Mouse (Mus musculus) forebrain, embryonic 12.5 days (tissue): ENCODE measurements around the gene Scarb1. TPM values are rescaled to one million over a fixed set of nuclear protein-coding genes. Genes with fewer than 3 reads are reported as not detected.
"Not testable (repeated sequence)": the region's sequence is repeated elsewhere in the genome, so short reads cannot be mapped to it uniquely, and the experiment has no call there.

Experiments used
- ATAC-seq: fragments of 200-750 bp; cut with Nextera tagmentation; 2 replicates; pipeline ENCODE4 v1.8.0; 2017; ENCODE audit warnings: moderate TSS enrichment; ENCODE audit not compliant: low FRiP score
- H3K27ac ChIP-seq: fragments of 300-500 bp; sonication (generic); 2 replicates; pipeline ENCODE4 v1.5.1; 2016; ENCODE audit warnings: mild to moderate bottlenecking
- H3K27me3 ChIP-seq: fragments of 300-500 bp; sonication (generic); 2 replicates; pipeline ENCODE4 v1.6.1; 2016; ENCODE audit warnings: mild to moderate bottlenecking
- H3K36me3 ChIP-seq: fragments of 300-500 bp; sonication (generic); replicated peaks from 2 replicates; pipeline ENCODE4 v1.6.1; 2016; ENCODE audit warnings: mild to moderate bottlenecking
- H3K4me1 ChIP-seq: fragments of 300-500 bp; sonication (generic); 2 replicates; pipeline ENCODE4 v1.6.1; 2016
- H3K4me2 ChIP-seq: fragments of 300-500 bp; sonication (generic); 2 replicates; pipeline ENCODE4 v1.6.1; 2016; ENCODE audit warnings: mild to moderate bottlenecking, moderate library complexity
- H3K4me3 ChIP-seq: fragments of 300-500 bp; sonication (generic); replicated peaks from 2 replicates; pipeline ENCODE4 v1.5.1; 2016; ENCODE audit warnings: mild to moderate bottlenecking
- H3K9ac ChIP-seq: fragments of 300-500 bp; sonication (generic); 2 replicates; pipeline ENCODE4 v1.6.1; 2016; ENCODE audit warnings: mild to moderate bottlenecking
- H3K9me3 ChIP-seq: fragments of 300-500 bp; sonication (generic); 2 replicates; pipeline ENCODE4 v1.6.1; 2016
- WGBS: fragments of 180-500 bp; shearing (Covaris S2); methylation state at CpG from one replicate; pipeline ENCODE4 v1.1.7; 2016; 5-methylcytosine and 5-hydroxymethylcytosine counted together
- polyA plus RNA-seq: library from polyadenylated mRNA; unstranded; fragments of >200 nt; fragmentation: Nextera tagmentation; extraction: Ambion mirVana; gene quantifications from 2 replicates; pipeline ENCODE4 v1.2.1, GENCODE M21; 2016

The Scarb1 gene
- 31.5 and 38.7 TPM in 2 replicates for polyA plus RNA-seq

- H3K4me2 ChIP-seq: peak within 1 kb of the TSS; percentile 95
- H3K27me3 ChIP-seq: peaks cover 10% of the 10 kb centered on the region
- 0 out of 2 replicates have a peak within 1 kb of the TSS, but pooled peaks have one; percentile 31 for H3K27ac ChIP-seq
- peaks cover 36% of the 10 kb centered on the region for H3K4me1 ChIP-seq
- WGBS: under 1% methylated on average over 38 of the region's 42 CpGs
- H3K4me3 ChIP-seq: peak within 1 kb of the TSS; percentile 63
- no peaks in the 10 kb centered on the region for H3K36me3 ChIP-seq
- peak; percentile 90 for ATAC-seq
- H3K9ac ChIP-seq: peak within 1 kb of the TSS; percentile 63
- no peaks in the 10 kb centered on the region for H3K9me3 ChIP-seq
Measured at GRCm38 (mm10) chr5:125340547-125341262, at the start of gene Scarb1. Gene Scarb1, minus strand, starts transcription at chr5:125341094.

- H3K27me3 ChIP-seq: no peaks in the 10 kb centered on the region
- ATAC-seq: peak; percentile 67
- peak within 1 kb of the TSS; percentile 98 for H3K4me2 ChIP-seq
- WGBS: under 1% methylated on average over 69 of the region's 69 CpGs
- H3K36me3 ChIP-seq: peaks cover 12% of the 10 kb centered on the region
- peaks cover 39% of the 10 kb centered on the region for H3K4me1 ChIP-seq
- no peaks in the 10 kb centered on the region for H3K9me3 ChIP-seq
- peak within 1 kb of the TSS; percentile 96 for H3K27ac ChIP-seq
- H3K4me3 ChIP-seq: peak within 1 kb of the TSS; percentile 99
- peak within 1 kb of the TSS; percentile 99 for H3K9ac ChIP-seq
Measured at GRCm38 (mm10) chr5:125389579-125390441, 48.9 kb upstream of the Scarb1 start, which contains the start of gene Ubc. Gene Ubc, minus strand, starts transcription at chr5:125390202.

- H3K4me3 ChIP-seq: peak within 1 kb of the TSS; percentile 99
- under 1% methylated on average over 41 of the region's 41 CpGs for WGBS
- no peaks in the 10 kb centered on the region for H3K27me3 ChIP-seq
- H3K4me1 ChIP-seq: peaks cover 34% of the 10 kb centered on the region
- H3K9ac ChIP-seq: peak within 1 kb of the TSS; percentile 99
- peak; percentile 28; the same call in 1 of the 2 replicates for ATAC-seq
- H3K9me3 ChIP-seq: no peaks in the 10 kb centered on the region
- H3K36me3 ChIP-seq: peaks cover 19% of the 10 kb centered on the region
- peak within 1 kb of the TSS; percentile 96 for H3K27ac ChIP-seq
- H3K4me2 ChIP-seq: peak within 1 kb of the TSS; percentile 98
Measured at GRCm38 (mm10) chr5:125389131-125389578, 48.3 kb upstream of the Scarb1 start, which contains the start of gene Gm10382. Gene Gm10382, plus strand, starts transcription at chr5:125389322.

- Histone ChIP-seq H3K27ac (no peak overlapping the region), H3K36me3 (peaks cover 21% of the 10 kb centered on the region)
- WGBS: 31% methylated on average over 13 of the region's 13 CpGs
Measured at GRCm38 (mm10) chr5:125388358-125389092, 47.6 kb upstream of the Scarb1 start.

GRCm38 (mm10) chr5:125387295-125387694 lies 46.4 kb upstream of the Scarb1 start:
- H3K27ac ChIP-seq, H3K4me2 ChIP-seq, H3K9me3 ChIP-seq, ATAC-seq, H3K27me3 ChIP-seq, H3K4me3 ChIP-seq, H3K9ac ChIP-seq: not testable (repeated sequence)
- Histone ChIP-seq H3K4me1 (peaks cover 19% of the 10 kb centered on the region), H3K36me3 (peaks cover 21% of the 10 kb centered on the region)
- 88% methylated on average over 5 of the region's 6 CpGs for WGBS

More at GRCm38 (mm10) chr5:125388358-125389092, 47.6 kb upstream of the Scarb1 start:
- H3K4me2 ChIP-seq: peak overlapping the region; percentile 98
- H3K9me3 ChIP-seq: no peaks in the 10 kb centered on the region
- H3K27me3 ChIP-seq: no peaks in the 10 kb centered on the region
- no peak for ATAC-seq
- peak overlapping the region; percentile 99 for H3K9ac ChIP-seq
- peak overlapping the region; percentile 99 for H3K4me3 ChIP-seq
- H3K4me1 ChIP-seq: peaks cover 28% of the 10 kb centered on the region

GRCm38 (mm10) chr5:125385215-125385940 lies 44.5 kb upstream of the Scarb1 start:
- peaks cover 21% of the 10 kb centered on the region for H3K36me3 ChIP-seq
- H3K4me3 ChIP-seq: no peak overlapping the region
- 0 out of 2 replicates have a peak overlapping the region, but pooled peaks have one; percentile 3 for H3K4me2 ChIP-seq
- H3K27me3 ChIP-seq: no peaks in the 10 kb centered on the region
- no peak overlapping the region for H3K9ac ChIP-seq
- peaks cover 19% of the 10 kb centered on the region for H3K4me1 ChIP-seq
- 72% methylated on average over 8 of the region's 8 CpGs for WGBS
- no peak for ATAC-seq
- no peaks in the 10 kb centered on the region for H3K9me3 ChIP-seq
- H3K27ac ChIP-seq: no peak overlapping the region

GRCm38 (mm10) chr5:125384512-125385214 lies 43.8 kb upstream of the Scarb1 start:
- 92% methylated on average over 2 of the region's 2 CpGs for WGBS
- H3K9ac ChIP-seq: no peak overlapping the region
- H3K4me1 ChIP-seq: peaks cover 19% of the 10 kb centered on the region
- no peaks in the 10 kb centered on the region for H3K27me3 ChIP-seq
- H3K4me3 ChIP-seq: no peak overlapping the region
- H3K36me3 ChIP-seq: peaks cover 21% of the 10 kb centered on the region
- H3K9me3 ChIP-seq: no peaks in the 10 kb centered on the region
- H3K4me2 ChIP-seq: no peak overlapping the region
- H3K27ac ChIP-seq: no peak overlapping the region
- ATAC-seq: no peak

- Histone ChIP-seq H3K27ac (no peak overlapping the region), H3K4me1 (peaks cover 19% of the 10 kb centered on the region), H3K9me3 (no peaks in the 10 kb centered on the region), H3K9ac (no peak overlapping the region), H3K27me3 (no peaks in the 10 kb centered on the region), H3K36me3 (peaks cover 21% of the 10 kb centered on the region), H3K4me2 (no peak overlapping the region), H3K4me3 (no peak overlapping the region)
- 78% methylated on average over 3 of the region's 3 CpGs for WGBS
- ATAC-seq: no peak
Measured at GRCm38 (mm10) chr5:125383637-125384420, 42.9 kb upstream of the Scarb1 start.

GRCm38 (mm10) chr5:125382673-125383558 lies 42.0 kb upstream of the Scarb1 start:
- Histone ChIP-seq H3K36me3 (peaks cover 21% of the 10 kb centered on the region), H3K27ac (no peak overlapping the region), H3K9me3 (no peaks in the 10 kb centered on the region), H3K9ac (no peak overlapping the region), H3K4me2 (no peak overlapping the region), H3K4me3 (no peak overlapping the region), H3K4me1 (peaks cover 10% of the 10 kb centered on the region), H3K27me3 (no peaks in the 10 kb centered on the region)
- 54% methylated on average over 6 of the region's 6 CpGs for WGBS
- peak; percentile 65 for ATAC-seq
